Mouse (Mus musculus) cerebellum, postnatal 36 days (tissue): ENCODE measurements at regions not wholly inside any gene's neighbourhood (a gene's known extent, or its start where the extent isn't known, plus 50 kb on each side); places are given as distances from the start of the nearest gene placed in this dataset.
A peak's percentile ranks its signal among the peaks of the same experiment; 100 is the strongest.

Experiments used
- DNase-seq, 2 experiments: peaks; one replicate each; pipeline ENCODE4 v3.0.0; 2021 to 2022; ENCODE audit warnings: mixed read lengths in 2 of 2

- DNase-seq = peak; percentile 3 to 11
Observed at GRCm38 (mm10) chr11:27280791-27281190, 687.0 kb upstream of the Vrk2 start.

- peak; percentile 34 to 43 for DNase-seq
Observed at GRCm38 (mm10) chr11:27264253-27264652, 670.5 kb upstream of the Vrk2 start.

- no peak for DNase-seq
Observed at GRCm38 (mm10) chr11:27258521-27258920, 664.7 kb upstream of the Vrk2 start.

GRCm38 (mm10) chr11:27235884-27236283, 642.1 kb upstream of the Vrk2 start:
- no peak for DNase-seq

- no peak for DNase-seq
Observed at GRCm38 (mm10) chr11:27226454-27226853, 632.7 kb upstream of the Vrk2 start.

GRCm38 (mm10) chr11:27222436-27222835, 628.6 kb upstream of the Vrk2 start:
- DNase-seq = no peak

- no peak for DNase-seq
Observed at GRCm38 (mm10) chr11:27221956-27222355, 628.2 kb upstream of the Vrk2 start.

- no peak for DNase-seq
Observed at GRCm38 (mm10) chr11:27219715-27220699, 626.2 kb upstream of the Vrk2 start.

- DNase-seq = no peak
Observed at GRCm38 (mm10) chr11:27215752-27216151, 622.0 kb upstream of the Vrk2 start.

- DNase-seq = no peak
Observed at GRCm38 (mm10) chr11:27203330-27204214, 609.8 kb upstream of the Vrk2 start.

- no peak for DNase-seq
Observed at GRCm38 (mm10) chr11:27184035-27184434, 590.2 kb upstream of the Vrk2 start.

GRCm38 (mm10) chr11:27183422-27183821, 589.6 kb upstream of the Vrk2 start:
- DNase-seq = no peak

GRCm38 (mm10) chr11:27160411-27160810, 566.6 kb upstream of the Vrk2 start:
- no peak for DNase-seq
